Mouse (Mus musculus): ENCODE data around the gene Ehd3. TPM values are rescaled to one million over a fixed set of nuclear protein-coding genes. Genes with fewer than 3 reads are reported as not detected.
A peak's percentile ranks its signal among the peaks of the same experiment; 100 is the strongest.
"Not testable (repeated sequence)": the region's sequence is repeated elsewhere in the genome, so short reads cannot be mapped to it uniquely, and the experiment has no call there.

Ehd3 gene
- total RNA-seq, 2 experiments from 2014 or later, result 81.7 to 82.3 TPM

- intact Hi-C loops (cut with DNase I), result no loop called here
- no peak for DNase-seq (ENCODE audit: low spot score in 2 of 2)
These were observed 19.4 kb downstream of the Ehd3 start for GRCm38 (mm10) chr17:73823121-73824021.

- intact Hi-C loops (cut with DNase I), result no loop called here
- DNase-seq (ENCODE audit: low spot score in 2 of 2), result no peak
These were observed 20.0 kb downstream of the Ehd3 start for GRCm38 (mm10) chr17:73824022-73824340.

GRCm38 (mm10) chr17:73826106-73826505 lies 22.2 kb downstream of the Ehd3 start:
- intact Hi-C loops (cut with DNase I), result no loop called here

GRCm38 (mm10) chr17:73827446-73827845 lies 23.5 kb downstream of the Ehd3 start:
- intact Hi-C loops (cut with DNase I), result no loop called here
- no peak for DNase-seq (ENCODE audit: low spot score in 2 of 2)

More at GRCm38 (mm10) chr17:73826106-73826505, 22.2 kb downstream of the Ehd3 start:
- no peak for DNase-seq (ENCODE audit: low spot score in 2 of 2)

- intact Hi-C loops (cut with DNase I), result no loop called here
- DNase-seq (ENCODE audit: low spot score in 2 of 2), result peak; percentile 53 to 72
These were observed 26.6 kb downstream of the Ehd3 start for GRCm38 (mm10) chr17:73830511-73830910.

GRCm38 (mm10) chr17:73831427-73831826 lies 27.5 kb downstream of the Ehd3 start:
- intact Hi-C loops (cut with DNase I), result no loop called here
- peak; percentile 49 to 51 for DNase-seq (ENCODE audit: low spot score in 2 of 2)

GRCm38 (mm10) chr17:73832901-73833300 lies 29.0 kb downstream of the Ehd3 start:
- intact Hi-C loops (cut with DNase I), result no loop called here
- no peak for DNase-seq (ENCODE audit: low spot score in 2 of 2)

GRCm38 (mm10) chr17:73833474-73833873 lies 29.5 kb downstream of the Ehd3 start:
- intact Hi-C loops (cut with DNase I), result no loop called here
- DNase-seq (ENCODE audit: low spot score in 2 of 2), result no peak

- no peak for DNase-seq (ENCODE audit: low spot score in 2 of 2)
- intact Hi-C loops (cut with DNase I), result no loop called here
These were observed 32.7 kb downstream of the Ehd3 start for GRCm38 (mm10) chr17:73836601-73837000.

- intact Hi-C loops (cut with DNase I), result no loop called here
- DNase-seq (ENCODE audit: low spot score in 2 of 2), result no peak
These were observed 33.3 kb downstream of the Ehd3 start for GRCm38 (mm10) chr17:73837244-73837643.

- intact Hi-C loops (cut with DNase I), result no loop called here
These were observed 35.3 kb downstream of the Ehd3 start for GRCm38 (mm10) chr17:73839086-73839835.

GRCm38 (mm10) chr17:73839876-73840275 lies 35.9 kb downstream of the Ehd3 start:
- intact Hi-C loops (cut with DNase I); DNase-seq (ENCODE audit: low spot score in 2 of 2): not testable (repeated sequence)

More at GRCm38 (mm10) chr17:73839086-73839835, 35.3 kb downstream of the Ehd3 start:
- no peak for DNase-seq (ENCODE audit: low spot score in 2 of 2)

GRCm38 (mm10) chr17:73842963-73843362 lies 39.0 kb downstream of the Ehd3 start:
- intact Hi-C loops (cut with DNase I), result no loop called here
- DNase-seq (ENCODE audit: low spot score in 2 of 2), result no peak

- intact Hi-C loops (cut with DNase I), result no loop called here
- DNase-seq (ENCODE audit: low spot score in 2 of 2), result no peak
These were observed 41.7 kb downstream of the Ehd3 start for GRCm38 (mm10) chr17:73845632-73846031.

GRCm38 (mm10) chr17:73847399-73847798 lies 43.5 kb downstream of the Ehd3 start:
- intact Hi-C loops (cut with DNase I), result no loop called here
- no peak for DNase-seq (ENCODE audit: low spot score in 2 of 2)

- intact Hi-C loops (cut with DNase I), result no loop called here
- no peak for DNase-seq (ENCODE audit: low spot score in 2 of 2)
These were observed 49.1 kb downstream of the Ehd3 start for GRCm38 (mm10) chr17:73853041-73853440.

- DNase-seq (ENCODE audit: low spot score in 2 of 2), result no peak
- intact Hi-C loops (cut with DNase I), result no loop called here
These were observed 49.8 kb downstream of the Ehd3 start for GRCm38 (mm10) chr17:73853717-73854116.

- intact Hi-C loops (cut with DNase I), result no loop called here
These were observed 65.2 kb downstream of the Ehd3 start for GRCm38 (mm10) chr17:73869008-73869685.

GRCm38 (mm10) chr17:73870956-73871605 lies 67.1 kb downstream of the Ehd3 start:
- intact Hi-C loops (cut with DNase I), result loop anchor here (10.0 kb wide), 1 partner anchor 1016 kb away; no protein-coding TSS in a partner anchor
- DNase-seq (ENCODE audit: low spot score in 2 of 2), result no peak

More at GRCm38 (mm10) chr17:73869008-73869685, 65.2 kb downstream of the Ehd3 start:
- DNase-seq (ENCODE audit: low spot score in 2 of 2), result no peak

Data from left cerebral cortex, postnatal 36 days (tissue).